Mouse (Mus musculus): ENCODE measurements around the gene Gmeb2.

DNA sequence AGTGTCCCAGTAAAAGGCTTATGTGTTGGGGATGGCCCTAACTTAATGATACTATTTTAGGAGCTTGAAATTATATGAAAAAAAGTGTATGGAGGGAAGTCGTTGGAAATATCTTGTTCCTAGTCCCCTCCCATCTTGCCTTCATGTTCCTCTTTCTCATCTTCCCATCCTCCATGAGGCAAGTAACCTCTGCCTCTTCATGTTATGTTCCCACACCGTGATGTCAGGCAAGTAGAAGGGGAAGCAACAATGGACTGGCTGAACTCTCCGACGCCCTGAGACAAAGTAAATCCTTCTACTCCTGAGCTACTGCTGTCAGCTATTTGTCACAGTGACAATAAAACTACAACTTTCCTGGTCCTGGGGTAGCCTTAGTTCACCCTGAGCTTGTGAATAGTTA lies 13.2 kb downstream of the Gmeb2 start:
- TF ChIP-seq CTCF (IDR thresholded peaks at IDR 0.05; ENCODE audit: low read depth), result no peak
- TF ChIP-seq EP300 (IDR thresholded peaks at IDR 0.05; ENCODE audit: low read depth), result no peak
